Mouse (Mus musculus): ENCODE measurements around the gene A930018P22Rik. TPM values are rescaled to one million over a fixed set of nuclear protein-coding genes. Genes with fewer than 3 reads are reported as not detected.
"Not testable (repeated sequence)": the region's sequence is repeated elsewhere in the genome, so short reads cannot be mapped to it uniquely, and the experiment has no call there.

The A930018P22Rik gene
- polyA plus RNA-seq, 1 experiment, result not detected

- H3K27me3 ChIP-seq (ENCODE audit: control insufficient read depth, insufficient read depth, low read length), result no peaks in the 10 kb centered on the region
- H3K27ac ChIP-seq (ENCODE audit: insufficient read depth, low read depth, low read length), result 0 out of 2 replicates have a peak within 1 kb of the TSS, but pooled peaks have one; percentile 4
- no peaks in the 10 kb centered on the region for H3K36me3 ChIP-seq (ENCODE audit: control insufficient read depth, insufficient read depth, low read length)
- no peak for TF ChIP-seq CTCF (IDR thresholded peaks at IDR 0.05; ENCODE audit: extremely low read depth, insufficient read length, insufficient replicate concordance, low read depth, low read length)
- no peak for TF ChIP-seq POLR2A (IDR thresholded peaks at IDR 0.05; ENCODE audit: low read depth, low read length)
- H3K4me1 ChIP-seq (ENCODE audit: control insufficient read depth, insufficient read depth, insufficient read length, low read length), result peaks cover 4% of the 10 kb centered on the region; the same call in 1 of the 2 replicates
- peak within 1 kb of the TSS; percentile 57 for H3K4me3 ChIP-seq (ENCODE audit: low read depth, low read length)
- 4% methylated on average over 15 of the region's 15 CpGs for WGBS
Measured at GRCm38 (mm10) chr2:104095741-104096213, 26.8 kb upstream of the A930018P22Rik start, which contains the start of gene Cd59a. Gene Cd59a (plus strand): TSS chr2:104095801.

GRCm38 (mm10) chr2:104096256-104096655 is 26.3 kb upstream of the A930018P22Rik start:
- peak overlapping the region; percentile 57 for H3K4me3 ChIP-seq (ENCODE audit: low read depth, low read length)
- no peaks in the 10 kb centered on the region for H3K27me3 ChIP-seq (ENCODE audit: control insufficient read depth, insufficient read depth, low read length)
- WGBS, result 40% methylated on average over 10 of the region's 10 CpGs
- peaks cover 4% of the 10 kb centered on the region; the same call in 1 of the 2 replicates for H3K4me1 ChIP-seq (ENCODE audit: control insufficient read depth, insufficient read depth, insufficient read length, low read length)
- H3K27ac ChIP-seq (ENCODE audit: insufficient read depth, low read depth, low read length), result 0 out of 2 replicates have a peak overlapping the region, but pooled peaks have one; percentile 4
- no peaks in the 10 kb centered on the region for H3K36me3 ChIP-seq (ENCODE audit: control insufficient read depth, insufficient read depth, low read length)
- no peak for TF ChIP-seq CTCF (IDR thresholded peaks at IDR 0.05; ENCODE audit: extremely low read depth, insufficient read length, insufficient replicate concordance, low read depth, low read length)
- no peak for TF ChIP-seq POLR2A (IDR thresholded peaks at IDR 0.05; ENCODE audit: low read depth, low read length)

GRCm38 (mm10) chr2:104096796-104097195 is 25.8 kb upstream of the A930018P22Rik start:
- 100% methylated on average over 1 of the region's 1 CpGs for WGBS
- H3K27ac ChIP-seq (ENCODE audit: insufficient read depth, low read depth, low read length), result not testable (repeated sequence)

GRCm38 (mm10) chr2:104097396-104097795 is 25.2 kb upstream of the A930018P22Rik start:
- 93% methylated on average over 4 of the region's 4 CpGs for WGBS
- not testable (repeated sequence) for H3K4me1 ChIP-seq (ENCODE audit: control insufficient read depth, insufficient read depth, insufficient read length, low read length); H3K4me3 ChIP-seq (ENCODE audit: low read depth, low read length); H3K36me3 ChIP-seq (ENCODE audit: control insufficient read depth, insufficient read depth, low read length); H3K27me3 ChIP-seq (ENCODE audit: control insufficient read depth, insufficient read depth, low read length); H3K27ac ChIP-seq (ENCODE audit: insufficient read depth, low read depth, low read length)

More at GRCm38 (mm10) chr2:104096796-104097195, 25.8 kb upstream of the A930018P22Rik start:
- not testable (repeated sequence) for H3K4me1 ChIP-seq (ENCODE audit: control insufficient read depth, insufficient read depth, insufficient read length, low read length); H3K27me3 ChIP-seq (ENCODE audit: control insufficient read depth, insufficient read depth, low read length); H3K36me3 ChIP-seq (ENCODE audit: control insufficient read depth, insufficient read depth, low read length); H3K4me3 ChIP-seq (ENCODE audit: low read depth, low read length)

GRCm38 (mm10) chr2:104098529-104099230 is 23.9 kb upstream of the A930018P22Rik start:
- TF ChIP-seq POLR2A (IDR thresholded peaks at IDR 0.05; ENCODE audit: low read depth, low read length), result no peak
- TF ChIP-seq CTCF (IDR thresholded peaks at IDR 0.05; ENCODE audit: extremely low read depth, insufficient read length, insufficient replicate concordance, low read depth, low read length), result no peak

GRCm38 (mm10) chr2:104099231-104099585 is 23.4 kb upstream of the A930018P22Rik start:
- TF ChIP-seq POLR2A (IDR thresholded peaks at IDR 0.05; ENCODE audit: low read depth, low read length) (no peak), CTCF (IDR thresholded peaks at IDR 0.05; ENCODE audit: extremely low read depth, insufficient read length, insufficient replicate concordance, low read depth, low read length) (no peak)
- H3K4me3 ChIP-seq (ENCODE audit: low read depth, low read length), result no peak overlapping the region
- 94% methylated on average over 2 of the region's 2 CpGs for WGBS
- H3K27ac ChIP-seq (ENCODE audit: insufficient read depth, low read depth, low read length), result no peak overlapping the region
- peaks cover 4% of the 10 kb centered on the region; the same call in 1 of the 2 replicates for H3K4me1 ChIP-seq (ENCODE audit: control insufficient read depth, insufficient read depth, insufficient read length, low read length)
- no peaks in the 10 kb centered on the region for H3K27me3 ChIP-seq (ENCODE audit: control insufficient read depth, insufficient read depth, low read length)
- no peaks in the 10 kb centered on the region for H3K36me3 ChIP-seq (ENCODE audit: control insufficient read depth, insufficient read depth, low read length)

More at GRCm38 (mm10) chr2:104098529-104099230, 23.9 kb upstream of the A930018P22Rik start:
- Histone ChIP-seq H3K27me3 (ENCODE audit: control insufficient read depth, insufficient read depth, low read length) (no peaks in the 10 kb centered on the region), H3K27ac (ENCODE audit: insufficient read depth, low read depth, low read length) (no peak overlapping the region), H3K4me1 (ENCODE audit: control insufficient read depth, insufficient read depth, insufficient read length, low read length) (peaks cover 4% of the 10 kb centered on the region; the same call in 1 of the 2 replicates), H3K36me3 (ENCODE audit: control insufficient read depth, insufficient read depth, low read length) (no peaks in the 10 kb centered on the region), H3K4me3 (ENCODE audit: low read depth, low read length) (no peak overlapping the region)
- WGBS, result 10% methylated on average over 3 of the region's 3 CpGs

GRCm38 (mm10) chr2:104099946-104100345 is 22.6 kb upstream of the A930018P22Rik start:
- Histone ChIP-seq H3K36me3 (ENCODE audit: control insufficient read depth, insufficient read depth, low read length) (no peaks in the 10 kb centered on the region), H3K4me3 (ENCODE audit: low read depth, low read length) (no peak overlapping the region), H3K27me3 (ENCODE audit: control insufficient read depth, insufficient read depth, low read length) (no peaks in the 10 kb centered on the region), H3K27ac (ENCODE audit: insufficient read depth, low read depth, low read length) (no peak overlapping the region), H3K4me1 (ENCODE audit: control insufficient read depth, insufficient read depth, insufficient read length, low read length) (peaks cover 4% of the 10 kb centered on the region; the same call in 1 of the 2 replicates)
- TF ChIP-seq POLR2A (IDR thresholded peaks at IDR 0.05; ENCODE audit: low read depth, low read length) (no peak), CTCF (IDR thresholded peaks at IDR 0.05; ENCODE audit: extremely low read depth, insufficient read length, insufficient replicate concordance, low read depth, low read length) (no peak)
- 76% methylated on average over 1 of the region's 1 CpGs for WGBS
